Mouse (Mus musculus): ENCODE measurements at regions not wholly inside any gene's neighbourhood (a gene's known extent, or its start where the extent isn't known, plus 50 kb on each side); places are given as distances from the start of the nearest gene placed in this dataset.
A peak's percentile ranks its signal among the peaks of the same experiment; 100 is the strongest.

- DNase-seq (ENCODE audit: low spot score in 2 of 2) = no peak
Observed at GRCm38 (mm10) chr15:63670561-63670960, 174.4 kb downstream of the Gsdmc2 start.

GRCm38 (mm10) chr15:63667536-63667935 lies 177.4 kb downstream of the Gsdmc2 start:
- no peak for DNase-seq (ENCODE audit: low spot score in 2 of 2)

GRCm38 (mm10) chr15:63665517-63665916 lies 179.5 kb downstream of the Gsdmc2 start:
- no peak for DNase-seq (ENCODE audit: low spot score in 2 of 2)

GRCm38 (mm10) chr15:63664877-63665276 lies 180.1 kb downstream of the Gsdmc2 start:
- DNase-seq (ENCODE audit: low spot score in 2 of 2) = no peak

- no peak for DNase-seq (ENCODE audit: low spot score in 2 of 2)
Observed at GRCm38 (mm10) chr15:63662183-63662582, 182.8 kb downstream of the Gsdmc2 start.

- DNase-seq (ENCODE audit: low spot score in 2 of 2) = no peak
Observed at GRCm38 (mm10) chr15:63658031-63658521, 186.9 kb downstream of the Gsdmc2 start.

GRCm38 (mm10) chr15:63652216-63652961 lies 192.6 kb downstream of the Gsdmc2 start:
- peak; percentile 65 to 70 for DNase-seq (ENCODE audit: low spot score in 2 of 2)

- no peak for DNase-seq (ENCODE audit: low spot score in 2 of 2)
Observed at GRCm38 (mm10) chr15:63651120-63651519, 193.9 kb downstream of the Gsdmc2 start.

GRCm38 (mm10) chr15:63648142-63648989 lies 196.6 kb downstream of the Gsdmc2 start:
- DNase-seq (ENCODE audit: low spot score in 2 of 2) = no peak

GRCm38 (mm10) chr15:63624814-63625213 lies 220.2 kb downstream of the Gsdmc2 start:
- DNase-seq (ENCODE audit: low spot score in 2 of 2) = no peak

- DNase-seq (ENCODE audit: low spot score in 2 of 2) = no peak
Observed at GRCm38 (mm10) chr15:63624249-63624648, 220.7 kb downstream of the Gsdmc2 start.

GRCm38 (mm10) chr15:63616506-63617208 lies 228.3 kb downstream of the Gsdmc2 start:
- no peak for DNase-seq (ENCODE audit: low spot score in 2 of 2)

- DNase-seq (ENCODE audit: low spot score in 2 of 2) = no peak
Observed at GRCm38 (mm10) chr15:63614191-63614590, 230.8 kb downstream of the Gsdmc2 start.

- no peak for DNase-seq (ENCODE audit: low spot score in 2 of 2)
Observed at GRCm38 (mm10) chr15:63613120-63613519, 231.9 kb downstream of the Gsdmc2 start.

GRCm38 (mm10) chr15:63611161-63611560 lies 233.8 kb downstream of the Gsdmc2 start:
- no peak for DNase-seq (ENCODE audit: low spot score in 2 of 2)

- DNase-seq (ENCODE audit: low spot score in 2 of 2) = no peak
Observed at GRCm38 (mm10) chr15:63603100-63603714, 241.8 kb downstream of the Gsdmc2 start.

GRCm38 (mm10) chr15:63601543-63601942 lies 243.4 kb downstream of the Gsdmc2 start:
- DNase-seq (ENCODE audit: low spot score in 2 of 2) = no peak

- DNase-seq (ENCODE audit: low spot score in 2 of 2) = no peak
Observed at GRCm38 (mm10) chr15:63592758-63593463, 252.1 kb downstream of the Gsdmc2 start.

GRCm38 (mm10) chr15:63559293-63559692 lies 285.7 kb downstream of the Gsdmc2 start:
- no peak for DNase-seq (ENCODE audit: low spot score in 2 of 2)

GRCm38 (mm10) chr15:63558691-63559090 lies 286.3 kb downstream of the Gsdmc2 start:
- DNase-seq (ENCODE audit: low spot score in 2 of 2) = no peak

GRCm38 (mm10) chr15:63557816-63558215 lies 287.2 kb downstream of the Gsdmc2 start:
- no peak for DNase-seq (ENCODE audit: low spot score in 2 of 2)
